Mouse (Mus musculus): ENCODE measurements around the gene Sipa1l1.

Gene Sipa1l1

DNA sequence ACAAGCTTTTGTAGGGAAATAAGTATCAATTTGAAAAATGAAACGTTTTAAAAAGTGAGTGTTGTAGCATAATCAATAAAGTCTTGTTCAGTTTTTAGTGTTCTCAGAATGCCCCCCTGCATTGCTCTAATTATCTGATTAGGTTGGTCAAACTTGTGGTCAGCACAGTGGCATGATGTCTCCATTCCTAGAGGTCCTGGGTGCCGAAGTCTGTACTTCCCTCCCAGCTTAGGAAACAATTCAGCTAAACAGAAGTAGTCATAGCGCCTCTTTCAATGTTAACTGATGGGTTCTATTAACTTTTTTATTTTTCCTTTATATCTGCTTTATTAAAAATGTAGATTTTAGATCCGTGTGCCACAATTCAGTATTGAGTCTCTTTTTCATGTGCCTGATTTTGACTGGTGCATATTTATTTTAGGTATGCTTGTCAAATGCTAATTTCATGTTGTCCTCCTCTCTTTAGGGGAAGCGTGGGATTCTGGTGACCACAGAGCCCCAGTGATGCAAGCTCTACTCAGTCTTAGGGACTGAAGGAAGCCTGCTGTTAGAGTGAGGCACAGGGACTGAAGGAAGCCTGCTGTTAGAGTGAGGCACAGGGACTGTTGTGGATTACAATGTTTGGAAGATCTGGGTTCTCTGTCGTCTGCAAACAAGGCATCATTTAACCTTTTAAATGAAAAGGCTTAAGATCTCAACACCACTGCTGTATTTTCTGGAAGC is 171.2 kb downstream of the Sipa1l1 start:
- no peak for DNase-seq

DNA sequence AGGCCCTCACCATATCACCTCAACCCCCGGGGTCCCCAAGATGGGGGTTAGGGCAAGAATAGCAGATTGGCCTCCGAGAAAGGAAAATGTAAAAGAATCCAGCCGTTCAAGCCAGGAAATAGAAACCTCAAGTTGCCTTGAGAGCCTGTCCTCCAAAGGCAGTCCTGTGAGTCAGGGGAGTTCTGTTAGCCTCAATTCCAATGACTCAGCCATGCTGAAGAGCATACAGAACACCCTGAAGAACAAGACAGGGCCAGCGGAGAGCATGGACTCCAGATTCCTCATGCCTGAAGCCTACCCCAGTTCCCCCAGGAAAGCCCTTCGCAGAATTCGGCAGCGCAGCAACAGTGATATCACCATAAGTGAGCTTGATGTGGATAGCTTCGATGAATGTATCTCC is 172.1 kb downstream of the Sipa1l1 start:
- DNase-seq = no peak

DNA sequence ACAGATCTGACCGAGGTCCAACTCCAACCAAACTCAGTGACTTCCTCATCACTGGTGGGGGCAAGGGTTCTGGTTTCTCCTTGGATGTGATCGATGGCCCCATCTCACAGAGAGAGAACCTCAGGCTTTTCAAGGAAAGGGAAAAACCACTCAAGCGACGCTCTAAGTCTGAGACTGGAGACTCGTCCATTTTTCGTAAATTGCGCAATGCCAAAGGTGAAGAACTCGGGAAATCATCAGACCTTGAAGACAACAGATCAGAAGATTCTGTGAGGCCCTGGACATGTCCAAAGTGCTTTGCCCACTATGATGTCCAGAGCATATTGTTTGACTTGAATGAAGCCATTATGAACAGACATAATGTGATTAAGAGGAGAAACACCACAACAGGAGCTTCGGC is 172.6 kb downstream of the Sipa1l1 start:
- DNase-seq = no peak

DNA sequence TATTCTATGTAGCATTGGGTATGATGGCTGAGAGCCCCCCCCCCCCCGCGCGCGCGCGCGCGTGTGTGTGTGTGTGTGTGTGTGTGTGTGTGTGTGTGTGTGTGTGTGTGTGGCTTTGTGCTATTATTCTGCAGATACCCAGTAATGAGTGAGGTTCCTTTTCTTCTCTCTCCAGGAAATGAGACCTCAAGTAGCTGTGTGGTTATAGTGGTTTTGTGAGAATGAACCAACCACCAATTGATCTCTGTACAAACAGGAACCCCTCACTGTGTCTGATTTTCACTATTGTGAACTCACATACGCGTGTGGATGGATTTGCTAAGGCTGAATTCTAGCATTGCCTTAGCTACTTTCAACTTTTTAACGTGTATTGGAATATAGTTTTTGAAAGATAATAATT is 181.0 kb downstream of the Sipa1l1 start:
- DNase-seq = no peak

DNA sequence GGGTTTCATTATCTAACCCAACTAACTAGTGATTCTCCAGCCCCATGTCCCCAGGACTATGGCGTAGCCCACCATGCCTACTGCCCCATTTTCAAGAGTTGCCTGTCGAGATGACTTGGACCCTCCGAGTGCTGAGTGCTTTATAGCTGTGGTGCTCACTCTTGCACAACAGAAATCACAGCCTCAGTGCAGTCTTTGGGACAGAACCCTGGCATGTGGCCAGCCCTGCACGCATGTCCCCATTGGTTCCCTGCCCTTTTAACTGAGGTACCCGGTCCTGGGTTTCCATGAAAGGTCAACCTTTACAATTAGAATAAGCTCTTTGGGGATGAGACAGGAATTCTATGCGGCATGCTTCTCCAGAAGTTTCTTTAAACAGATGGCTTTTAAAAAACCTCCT is 181.8 kb downstream of the Sipa1l1 start:
- no peak for DNase-seq

DNA sequence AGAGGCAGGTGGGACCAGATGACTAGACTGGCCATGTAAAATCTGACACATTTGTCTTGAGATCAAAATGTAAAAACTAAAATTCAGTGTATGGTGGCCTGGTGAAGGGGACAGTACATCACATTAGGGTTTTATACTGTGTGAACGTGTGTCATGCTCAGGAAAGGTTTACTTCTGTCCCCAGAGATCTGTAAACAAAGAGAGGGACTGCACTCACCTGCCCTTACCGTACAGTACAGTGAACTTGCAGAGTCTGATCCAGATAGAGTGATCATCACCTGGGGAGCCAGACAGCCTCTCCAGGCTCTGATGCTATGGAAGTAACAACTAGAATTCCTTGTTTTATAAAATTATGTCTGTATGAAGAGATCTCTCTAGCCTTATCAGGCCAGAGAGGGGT is 184.5 kb downstream of the Sipa1l1 start:
- DNase-seq = no peak

DNA sequence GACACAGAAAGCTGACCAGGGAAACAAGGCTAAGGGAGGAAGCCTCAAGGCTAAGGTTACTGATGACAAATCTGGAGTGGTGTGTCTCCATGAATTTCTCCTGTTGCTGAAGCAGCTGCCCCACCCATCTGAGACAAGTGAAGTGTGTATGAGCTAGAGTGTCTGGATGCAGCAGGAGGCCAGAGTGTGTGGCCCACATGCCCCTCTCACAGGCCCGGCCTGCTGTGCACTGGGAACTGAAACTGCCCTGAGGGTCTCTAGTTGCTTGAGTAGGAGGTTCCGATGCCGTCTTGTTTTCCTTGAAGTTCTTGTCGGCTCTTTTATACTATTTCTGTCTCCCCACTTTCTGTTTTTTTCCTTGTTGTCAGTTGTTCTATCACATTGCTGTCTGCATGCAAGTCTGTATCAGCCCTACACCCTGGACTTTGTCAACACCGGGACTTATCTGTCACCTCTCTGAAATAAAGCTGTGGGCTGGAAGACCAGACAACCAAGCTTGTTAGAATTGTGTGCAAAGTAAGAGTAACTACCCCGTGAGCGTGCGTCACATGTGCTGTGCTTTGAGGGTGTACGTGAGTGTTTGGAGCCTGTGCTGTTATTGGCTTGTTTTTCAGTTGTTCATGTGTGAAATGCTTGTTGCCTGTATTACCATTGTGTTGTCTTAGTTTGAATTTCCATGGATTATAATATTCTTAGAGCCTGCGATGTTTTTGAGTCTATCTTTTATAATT is 186.5 kb downstream of the Sipa1l1 start:
- no peak for DNase-seq

DNA sequence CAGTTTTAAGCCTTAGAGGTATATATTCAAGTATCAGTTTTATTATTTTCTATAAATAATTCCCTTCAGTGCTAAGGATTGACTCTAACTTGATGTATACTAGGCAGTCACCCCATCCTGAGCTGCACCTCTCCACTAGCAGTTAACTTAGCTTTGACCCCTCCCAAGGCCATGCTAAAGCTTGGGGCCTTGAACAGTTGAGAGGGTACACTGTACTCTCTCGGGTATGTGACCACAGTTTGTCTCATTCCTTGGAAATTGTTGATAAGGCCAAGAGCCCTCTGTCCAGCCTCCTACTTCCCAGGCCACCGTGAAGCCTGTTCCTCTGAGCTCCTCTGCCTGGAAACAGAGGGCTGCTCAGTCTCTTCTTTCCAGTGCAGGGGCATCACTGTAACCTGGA is 187.4 kb downstream of the Sipa1l1 start:
- DNase-seq = no peak

DNA sequence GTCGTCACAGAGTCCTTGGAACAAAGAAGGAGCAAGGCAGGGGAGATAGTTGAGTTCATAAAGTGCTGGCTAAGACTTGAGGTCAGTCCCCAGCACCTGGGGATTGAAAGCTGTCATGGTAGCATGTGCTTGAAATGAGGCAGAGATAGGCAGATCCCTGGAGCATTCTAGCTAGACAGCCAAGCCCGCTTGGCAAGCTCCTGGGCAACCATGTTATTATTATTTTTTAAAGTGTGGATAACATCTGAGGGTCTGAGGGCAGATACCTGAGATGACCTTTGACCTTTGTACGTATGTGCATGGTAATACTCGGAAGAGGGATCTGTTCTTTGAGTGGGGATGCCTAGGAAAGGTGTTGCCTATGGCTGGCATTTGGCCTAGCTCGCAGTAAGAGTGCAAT is 188.3 kb downstream of the Sipa1l1 start:
- no peak for DNase-seq

DNA sequence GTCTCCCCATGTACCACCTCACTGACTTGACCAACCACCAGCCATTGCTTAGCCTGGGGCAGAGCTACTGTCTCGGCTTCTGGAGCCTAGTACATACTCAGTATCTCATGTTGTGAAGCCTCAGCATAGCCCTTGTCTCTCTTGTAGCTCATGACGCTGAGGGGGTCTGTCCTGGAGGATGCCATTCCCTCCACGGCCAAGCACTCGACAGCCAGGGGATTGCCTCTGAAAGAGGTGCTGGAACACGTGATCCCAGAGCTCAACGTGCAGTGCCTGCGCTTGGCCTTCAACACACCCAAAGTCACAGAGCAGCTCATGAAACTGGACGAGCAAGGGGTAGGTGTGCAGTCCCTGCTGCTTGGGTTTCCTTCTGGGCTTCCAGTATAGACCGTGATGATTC is 193.7 kb downstream of the Sipa1l1 start:
- DNase-seq = no peak

DNA sequence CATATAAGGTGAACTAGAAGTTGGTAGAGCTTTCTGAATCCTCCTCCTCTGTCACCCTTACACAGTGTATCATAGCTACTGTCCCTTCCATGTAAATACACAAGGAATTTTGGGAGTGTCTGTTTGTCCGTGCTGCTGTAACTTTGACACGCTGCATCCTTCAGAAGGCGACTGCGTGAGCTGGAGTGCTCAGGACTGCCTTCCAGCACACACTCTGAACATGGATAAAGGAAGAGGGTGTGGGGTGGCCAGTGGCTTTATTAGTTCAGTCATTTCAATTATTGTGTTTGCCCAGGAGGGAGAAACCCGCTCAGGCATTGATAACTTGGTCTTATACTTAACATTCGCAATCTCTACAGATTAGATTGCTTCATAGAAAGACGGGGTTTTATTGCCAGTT is 195.1 kb downstream of the Sipa1l1 start:
- no peak for DNase-seq

DNA sequence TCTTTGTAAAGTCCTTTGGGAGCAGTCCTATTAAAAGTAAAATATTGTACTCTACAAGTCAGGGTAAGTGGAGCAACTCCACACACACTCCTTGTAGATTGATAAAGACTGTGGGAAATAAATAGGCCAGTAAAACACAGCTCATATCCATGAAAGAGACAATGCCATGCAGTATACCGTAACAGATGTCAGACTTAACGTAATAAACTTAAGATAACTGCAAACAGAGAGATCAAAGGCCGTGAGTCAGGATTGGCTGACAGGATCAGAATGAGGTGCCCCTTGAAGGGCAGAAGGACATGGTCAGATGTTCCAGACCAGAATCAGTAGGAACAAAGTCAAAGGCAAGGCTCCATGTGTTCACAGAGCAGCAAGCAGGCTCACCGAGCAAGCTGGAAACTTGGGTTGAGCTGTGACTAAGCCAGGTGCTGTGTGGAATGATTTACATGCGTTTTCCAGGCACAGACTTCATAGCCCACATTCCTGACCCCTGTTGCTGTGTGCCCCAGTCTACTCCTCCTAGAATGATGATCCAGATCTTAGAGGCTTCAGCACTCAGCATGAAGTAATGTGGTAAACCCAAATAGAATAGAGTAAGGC is 196.3 kb downstream of the Sipa1l1 start:
- no peak for DNase-seq

DNA sequence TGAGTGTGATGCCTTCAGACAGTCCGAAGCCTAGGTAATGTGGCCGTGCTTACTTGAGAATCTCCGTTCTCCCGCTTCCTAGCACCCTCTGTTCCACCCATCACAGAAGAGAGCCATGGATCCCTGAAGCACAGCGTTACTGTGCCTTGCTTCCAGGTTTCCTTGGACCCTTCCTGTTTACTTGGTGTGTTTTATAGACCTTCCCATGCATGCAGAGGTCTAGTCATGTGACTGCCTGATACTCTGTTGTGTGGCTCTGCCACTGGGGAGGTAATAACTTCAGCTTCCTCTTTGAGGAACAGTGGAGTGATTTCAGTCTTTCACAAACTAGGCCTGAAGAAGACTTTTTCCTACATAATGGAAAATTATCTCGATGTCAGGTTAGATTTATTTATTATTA is 197.6 kb downstream of the Sipa1l1 start:
- DNase-seq = no peak

DNA sequence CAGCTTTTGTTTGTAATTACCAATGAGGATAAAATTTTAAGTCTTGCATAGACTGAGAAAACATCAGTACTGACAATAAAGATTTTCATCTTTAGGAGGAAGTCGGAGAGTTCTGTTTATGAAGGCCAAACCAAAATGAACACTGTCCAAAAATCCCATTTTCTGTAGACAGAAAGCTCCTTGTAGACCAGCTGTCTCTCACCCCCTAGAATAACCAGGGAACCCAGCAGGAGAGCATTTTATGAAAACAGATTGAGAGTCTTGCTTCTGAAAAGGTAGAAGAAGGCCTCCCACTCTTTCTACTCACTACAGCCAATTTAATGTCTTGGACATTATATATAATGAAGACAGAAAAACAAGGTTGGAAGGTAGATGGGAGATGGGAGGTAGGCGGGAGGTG is 198.2 kb downstream of the Sipa1l1 start:
- no peak for DNase-seq

DNA sequence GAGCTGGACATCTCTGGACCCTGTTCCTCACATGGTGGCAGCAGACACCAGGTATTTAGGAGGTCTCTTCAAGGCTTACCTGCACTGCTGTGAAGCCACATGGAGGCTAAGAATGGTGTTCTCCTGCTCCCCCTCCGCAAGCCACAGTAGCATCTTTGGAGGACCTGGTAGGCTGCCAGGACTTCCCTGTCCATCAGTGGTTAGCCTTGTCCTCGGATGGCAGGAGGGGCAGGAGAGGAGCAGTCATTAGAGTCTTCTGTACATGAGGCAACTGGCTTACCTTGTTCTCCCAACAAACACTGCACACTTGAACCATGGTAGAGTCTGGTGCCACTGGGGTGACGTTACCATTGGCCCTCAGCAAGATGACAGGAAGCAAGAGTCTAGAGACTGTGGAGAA is 198.9 kb downstream of the Sipa1l1 start:
- peak; percentile 49 for DNase-seq

DNA sequence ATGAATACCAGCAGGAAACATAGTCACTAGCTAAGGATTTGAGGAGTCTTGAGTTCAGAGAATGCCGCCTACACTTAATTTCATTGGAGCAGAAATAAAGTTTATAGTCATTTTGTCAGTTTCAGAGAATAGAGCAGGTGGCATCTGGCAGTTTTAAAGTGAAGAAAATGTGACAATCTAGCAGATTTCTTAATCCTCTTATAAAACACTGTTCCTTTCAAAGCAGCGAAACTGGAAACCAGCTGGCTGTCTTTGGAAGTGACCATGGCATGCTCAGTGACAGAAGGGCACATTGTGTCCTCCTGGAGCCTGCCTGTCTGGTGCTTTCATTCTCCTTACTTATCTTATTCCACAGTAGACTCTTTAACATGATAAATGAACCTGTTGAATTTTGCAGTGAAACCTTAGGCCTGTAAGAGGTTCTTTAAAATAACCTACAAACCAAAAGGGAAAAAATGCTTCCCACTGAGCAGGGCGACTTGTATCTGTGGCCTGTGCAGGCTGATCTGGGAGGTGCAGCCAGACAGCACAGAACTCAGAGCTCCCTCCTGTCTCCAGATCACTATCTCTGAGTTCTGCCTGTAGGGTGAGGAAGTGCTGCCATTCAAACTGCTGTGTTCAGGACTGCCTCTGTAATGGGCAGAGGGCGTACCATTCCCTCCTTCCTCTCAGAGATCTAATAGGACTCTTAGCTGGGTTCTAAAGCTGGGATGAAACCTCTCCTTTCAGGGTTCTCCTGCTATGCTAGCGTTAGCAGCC is 200.5 kb downstream of the Sipa1l1 start:
- no peak for DNase-seq

DNA sequence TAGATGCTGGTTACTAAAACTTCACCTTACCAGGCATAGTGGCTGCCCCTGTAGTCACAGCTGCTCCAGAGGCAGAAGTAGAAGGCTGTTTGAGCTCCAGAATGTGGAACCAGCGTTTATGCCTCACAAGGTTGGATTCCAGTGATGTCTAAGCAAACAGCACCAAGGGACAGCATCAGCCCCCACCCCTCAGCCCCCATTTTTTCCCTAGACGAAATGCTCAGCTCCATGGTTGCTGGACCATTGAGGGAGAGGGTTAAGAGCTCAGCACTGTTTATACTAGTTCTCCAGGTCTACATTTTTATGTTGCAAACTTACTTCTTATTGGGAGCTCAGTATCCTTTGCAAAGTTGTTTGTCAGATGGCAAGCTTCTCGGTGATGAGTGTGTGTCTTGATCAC is 202.1 kb downstream of the Sipa1l1 start:
- no peak for DNase-seq

DNA sequence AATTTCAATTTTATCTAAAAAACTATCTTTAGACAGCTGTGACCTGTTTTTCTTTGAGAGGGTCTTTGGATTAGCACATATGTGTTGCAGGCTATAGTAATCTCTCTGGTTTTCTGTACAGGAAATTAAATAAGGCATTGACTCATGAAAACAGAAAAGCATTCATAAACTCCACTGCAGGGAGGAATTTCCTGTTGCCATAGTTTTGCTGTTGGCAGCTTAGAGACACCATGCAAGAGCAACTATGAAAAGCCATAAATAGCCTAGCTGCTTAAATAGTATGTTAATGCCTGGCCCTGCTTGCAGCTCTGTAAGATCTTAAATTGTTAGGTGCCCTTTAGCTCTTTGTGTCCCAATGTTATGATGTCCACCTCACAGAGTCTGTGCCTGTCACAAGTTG is 204.9 kb downstream of the Sipa1l1 start:
- DNase-seq = no peak

DNA sequence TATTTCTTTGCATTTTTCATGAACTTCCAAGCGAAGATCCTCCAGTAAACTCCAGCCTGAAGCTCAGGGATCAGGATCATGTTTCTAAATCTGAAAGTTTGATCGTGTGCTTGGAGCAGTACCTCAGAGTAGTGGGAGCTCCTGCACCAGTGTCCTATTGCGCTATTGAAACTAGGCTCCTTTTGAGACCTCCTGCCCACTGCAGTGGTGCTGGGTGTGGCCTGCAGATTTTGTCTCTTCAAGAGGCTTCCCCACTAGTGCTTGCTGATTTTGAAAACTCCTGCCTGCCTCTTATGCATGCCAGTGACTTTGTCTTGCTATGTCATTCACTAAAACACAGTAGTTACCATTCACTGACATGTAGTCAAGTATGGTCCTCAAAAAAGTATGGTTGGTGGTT is 213.8 kb downstream of the Sipa1l1 start:
- DNase-seq = no peak

DNA sequence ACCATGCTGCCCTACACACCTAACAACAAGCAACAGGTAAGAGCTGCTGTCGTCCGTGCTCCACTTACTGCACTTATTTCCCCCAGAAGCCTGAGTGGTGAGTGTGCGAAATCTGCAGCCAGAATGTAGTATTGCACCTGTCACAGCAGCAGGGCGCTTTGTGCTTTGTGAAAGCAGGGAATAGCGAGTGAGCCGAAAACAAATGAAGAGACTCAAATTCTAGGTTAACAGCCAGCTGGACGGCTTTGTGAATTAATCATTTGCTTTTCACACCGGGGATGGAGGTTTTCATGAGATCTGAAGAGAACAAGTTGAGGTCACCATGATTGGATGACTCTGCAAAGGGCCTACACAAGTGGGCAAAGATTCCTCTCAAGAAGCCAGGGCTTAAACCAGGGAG is 215.6 kb downstream of the Sipa1l1 start:
- DNase-seq = peak; percentile 72

DNA sequence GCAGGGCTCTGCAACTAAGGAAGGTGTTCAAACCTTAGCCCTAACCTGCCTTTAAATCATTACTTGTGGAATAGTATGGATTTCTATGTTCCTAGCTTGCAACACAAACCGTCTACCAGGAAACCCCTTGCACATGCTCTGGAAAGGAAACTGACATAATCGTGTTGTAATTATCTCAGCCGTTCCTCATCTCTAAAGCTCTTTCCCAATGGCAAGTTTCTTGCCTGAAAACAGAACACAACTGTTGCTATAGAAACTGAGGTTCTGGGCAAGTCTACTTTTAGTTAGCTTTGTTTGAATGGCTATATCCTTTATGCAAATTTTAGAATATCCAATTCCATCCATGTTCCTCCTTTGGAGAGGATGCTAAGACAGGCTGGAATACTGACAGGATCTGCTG is 217.9 kb downstream of the Sipa1l1 start:
- no peak for DNase-seq

DNA sequence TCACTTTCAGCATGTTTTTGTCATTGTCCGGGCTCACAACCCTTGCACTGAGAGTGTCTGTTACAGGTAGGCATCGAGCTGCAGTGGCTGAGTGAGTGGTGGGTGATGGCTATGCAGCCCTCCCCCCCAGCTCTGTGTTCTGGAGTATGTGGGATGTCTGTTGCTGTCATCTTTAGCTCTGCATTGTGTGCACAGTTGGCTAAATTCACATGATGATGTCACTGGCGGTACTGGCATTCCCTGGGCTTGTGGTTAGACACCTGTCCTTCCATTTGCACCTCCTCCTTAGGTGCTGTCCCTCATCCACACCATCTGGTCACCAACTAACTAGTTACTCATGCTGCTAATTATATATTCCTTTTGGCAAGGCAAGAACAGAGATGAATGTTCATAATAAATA is 218.5 kb downstream of the Sipa1l1 start:
- DNase-seq = peak; percentile 82

DNA sequence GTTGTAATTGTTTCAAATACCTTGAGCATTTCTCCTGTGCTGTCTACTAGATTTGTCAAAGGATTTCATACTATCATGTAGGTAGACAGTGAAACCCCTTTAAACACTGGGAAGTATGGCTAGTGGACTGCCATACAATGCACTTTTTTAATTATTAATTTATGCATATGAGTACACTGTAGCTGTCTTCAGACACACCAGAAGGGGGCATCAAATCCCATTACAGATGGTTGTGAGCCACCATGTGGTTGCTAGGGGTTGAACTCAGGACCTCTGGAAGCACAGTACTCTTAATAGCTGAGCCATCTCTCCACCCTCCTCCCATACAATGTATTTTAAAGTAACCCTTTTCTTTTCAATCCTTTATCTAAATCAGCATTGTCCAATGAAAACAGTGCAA is 219.0 kb downstream of the Sipa1l1 start:
- no peak for DNase-seq

Measured in cerebellum, adult 11 months (tissue).